Mouse (Mus musculus) urinary bladder, postnatal 10 days (tissue): ENCODE measurements around the gene Bloc1s4.

Experiments
- DNase-seq: peaks from one replicate; pipeline ENCODE4 v3.0.0; 2022; ENCODE audit warnings: low spot score

The Bloc1s4 gene

DNA sequence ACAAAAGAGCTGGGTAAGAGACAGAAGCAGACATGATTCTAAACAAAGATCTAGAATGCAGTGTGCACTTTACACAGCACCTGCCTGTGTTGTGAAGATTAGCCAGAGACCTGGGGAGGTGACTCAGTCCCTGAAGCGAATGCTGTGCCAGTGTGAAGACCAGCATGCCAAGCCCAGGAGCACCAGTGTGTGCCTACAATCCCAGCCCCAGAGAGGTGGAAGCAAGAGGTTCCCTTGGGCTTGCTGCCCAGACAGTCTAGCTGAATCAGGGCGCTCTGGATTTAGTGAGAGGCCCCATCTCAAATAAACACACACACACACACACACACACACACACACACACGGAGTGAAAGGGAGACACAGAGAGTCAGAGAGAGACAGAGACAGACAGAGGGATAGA lies 30.6 kb downstream of the Bloc1s4 start:
- DNase-seq: no peak

DNA sequence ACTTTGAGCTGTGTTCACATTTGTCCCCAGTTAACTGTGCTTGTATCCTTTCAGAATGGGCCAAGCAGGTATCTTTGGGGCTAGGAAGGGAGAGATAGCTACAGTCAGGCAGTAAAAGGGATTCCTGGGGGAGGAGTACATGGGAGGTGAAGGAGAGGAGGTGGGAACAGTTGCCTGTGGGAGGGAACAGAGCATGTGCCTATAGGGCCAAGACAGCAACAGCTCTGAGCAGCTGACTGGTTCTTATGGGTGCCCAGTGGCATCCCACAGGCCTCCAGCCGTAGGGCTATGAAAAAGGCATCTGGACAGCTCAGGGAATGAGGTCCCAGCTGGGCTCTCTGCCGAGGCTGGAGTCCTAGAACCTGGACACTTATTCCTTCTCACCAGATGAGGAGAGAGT lies 31.6 kb downstream of the Bloc1s4 start:
- DNase-seq: no peak

DNA sequence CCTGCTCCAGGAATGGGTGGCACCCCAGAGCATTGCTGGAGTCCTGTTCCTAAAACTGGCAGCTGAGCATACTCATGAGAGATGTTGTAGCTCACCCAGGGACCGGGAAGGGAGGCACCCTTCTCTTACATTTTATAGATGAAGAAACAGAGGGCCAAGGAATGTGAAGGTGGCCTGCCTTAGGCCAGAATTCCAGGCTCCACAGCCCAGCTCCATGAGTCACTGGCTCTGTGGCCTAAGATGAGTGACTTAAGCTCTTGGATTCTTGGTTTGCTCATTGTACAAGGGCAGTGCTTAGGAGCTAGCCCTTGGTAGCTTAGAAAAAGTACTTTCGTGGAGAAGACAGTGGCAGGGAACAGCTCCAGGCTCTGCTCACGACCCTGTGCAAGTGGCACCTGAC lies 33.6 kb downstream of the Bloc1s4 start:
- DNase-seq: no peak

DNA sequence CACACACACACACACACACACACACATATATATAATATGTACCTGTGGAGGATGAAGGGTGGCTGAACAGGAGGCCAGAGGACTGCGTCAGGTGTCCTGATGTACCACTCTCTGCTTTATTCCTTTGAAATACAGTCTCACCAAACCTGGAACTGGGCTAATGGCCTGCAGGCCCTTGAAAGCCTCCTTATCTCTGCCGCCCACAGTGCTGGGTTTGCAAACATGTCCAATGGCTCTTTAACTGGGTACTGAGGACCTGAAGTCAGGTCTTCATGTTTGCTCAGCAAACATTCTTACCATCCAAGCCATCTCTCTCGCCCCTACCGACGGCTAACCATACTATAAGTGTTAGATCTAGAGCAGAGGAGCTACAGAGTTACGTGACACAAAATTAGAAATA lies 34.8 kb downstream of the Bloc1s4 start:
- DNase-seq: no peak

DNA sequence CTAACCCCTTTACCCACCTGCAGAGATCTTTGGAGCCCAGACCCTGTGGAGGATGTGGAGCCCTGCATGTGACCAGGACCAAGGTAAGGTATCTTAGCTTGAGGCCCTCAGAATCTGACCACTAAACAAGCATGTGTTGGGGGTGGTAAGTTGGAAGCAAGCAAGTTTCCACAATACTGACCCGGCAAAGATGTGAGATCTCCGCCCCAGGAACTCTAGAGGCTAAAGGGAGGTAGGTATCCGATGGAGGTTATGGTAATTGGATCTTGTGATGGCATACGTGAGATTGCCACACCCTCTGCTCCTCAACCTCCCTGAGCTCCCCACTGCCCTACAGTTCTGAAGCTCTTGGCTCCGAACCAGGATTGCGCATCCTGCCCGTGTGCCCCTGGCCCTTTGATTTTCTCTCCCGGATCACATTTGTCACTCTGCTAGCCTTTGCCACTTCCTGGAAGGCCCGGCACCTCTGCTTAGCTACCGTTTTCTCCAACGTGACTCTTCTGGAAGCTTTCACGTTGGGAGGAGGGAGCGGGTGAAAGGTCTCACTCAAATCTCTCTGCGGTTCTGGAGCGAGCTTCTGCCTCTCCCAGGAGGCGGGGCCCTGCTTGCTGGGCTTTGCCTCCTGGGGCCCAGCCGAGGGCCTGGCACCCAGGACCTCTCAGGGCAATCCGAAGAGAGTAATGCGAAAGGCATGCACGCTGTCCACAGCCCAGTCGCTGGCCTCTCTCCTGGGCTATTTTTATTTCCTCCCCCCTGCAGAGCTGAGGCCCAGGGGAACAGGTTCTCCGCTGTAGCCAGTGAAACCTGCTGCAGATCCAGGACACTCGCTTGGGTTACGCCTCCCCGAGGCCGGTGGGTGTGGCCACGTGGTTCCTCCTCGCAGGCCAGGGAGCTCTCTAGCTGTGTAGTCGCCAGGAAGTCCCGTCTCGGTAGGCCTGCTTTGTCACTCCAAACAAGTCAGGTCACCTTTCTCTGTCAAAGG lies 35.6 kb downstream of the Bloc1s4 start:
- DNase-seq: peak; percentile 65

DNA sequence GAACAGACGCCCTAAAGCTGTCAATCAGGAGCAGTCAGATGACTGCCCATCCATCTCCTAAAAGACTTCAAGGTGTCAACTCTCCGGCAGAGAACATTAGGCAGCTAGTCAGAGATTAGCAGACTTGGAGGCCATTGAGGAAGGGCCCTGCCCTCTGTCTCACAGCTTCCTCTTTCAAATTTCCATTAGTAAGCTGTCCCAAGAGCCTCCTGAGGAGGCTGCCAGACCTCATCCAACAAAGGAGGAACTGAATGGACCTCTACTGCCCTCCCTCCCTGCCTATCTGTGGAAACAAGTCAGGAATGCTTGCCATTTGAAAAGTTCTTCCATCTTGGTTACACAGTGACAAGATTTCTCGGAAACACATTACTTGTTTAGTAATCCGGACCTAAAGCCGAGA lies 36.6 kb downstream of the Bloc1s4 start:
- no peak for DNase-seq

DNA sequence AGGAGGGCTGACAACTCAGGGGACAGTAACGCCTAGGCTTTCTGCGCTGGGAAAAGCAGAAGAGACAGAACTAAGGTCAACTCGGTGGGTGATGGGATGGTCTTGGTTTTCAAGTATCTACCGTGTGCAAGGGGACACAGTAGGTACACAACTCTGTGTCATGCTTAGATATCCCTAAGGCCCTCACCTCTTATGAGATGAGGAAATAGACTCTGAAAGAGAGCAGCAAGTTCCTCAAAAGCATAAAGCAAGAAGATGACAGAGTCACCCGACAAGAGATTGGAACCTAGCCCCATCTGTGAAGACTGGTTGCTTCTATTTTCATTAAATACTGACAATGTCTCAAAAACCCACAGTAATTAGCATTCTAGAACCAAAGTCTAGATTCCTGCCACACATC lies 42.7 kb downstream of the Bloc1s4 start:
- DNase-seq: no peak

DNA sequence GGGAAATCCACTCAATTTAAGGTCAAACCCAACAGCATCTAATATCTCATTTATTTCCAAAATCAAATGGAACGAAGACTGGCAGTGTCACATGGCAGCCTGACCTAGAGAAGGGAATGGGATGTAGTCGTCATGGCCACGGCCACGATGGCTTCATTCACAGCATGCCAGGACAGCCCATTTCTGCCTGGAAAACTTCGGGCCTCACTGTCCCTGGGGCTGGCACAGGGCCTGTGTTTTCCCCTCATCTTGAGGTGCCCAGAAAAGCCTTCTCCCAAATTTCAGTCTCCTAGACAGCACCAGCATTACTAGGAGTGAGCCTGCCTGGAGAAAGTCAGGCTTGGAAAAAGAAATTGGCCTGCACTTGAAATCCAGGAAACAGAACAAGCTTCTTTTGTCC lies 43.1 kb downstream of the Bloc1s4 start:
- no peak for DNase-seq

DNA sequence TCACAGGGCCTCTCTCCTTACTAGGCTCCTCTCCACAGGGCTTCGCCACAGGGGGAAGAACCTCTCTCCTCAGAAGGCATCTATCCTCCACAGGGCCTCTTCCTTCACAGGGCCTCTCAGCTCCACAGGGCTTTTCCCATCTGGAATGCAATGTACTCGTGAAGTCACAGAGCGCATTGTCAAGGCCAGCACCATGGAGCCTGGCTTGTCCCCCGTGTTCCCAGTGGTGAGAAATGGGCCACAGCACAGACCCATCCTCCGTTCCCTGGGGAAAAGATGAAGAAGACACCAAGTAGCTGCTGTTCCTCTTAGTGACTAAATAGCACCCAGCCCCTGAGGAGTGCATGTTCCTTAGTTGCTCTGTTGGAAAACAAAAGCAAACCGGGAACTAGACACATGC lies 43.8 kb downstream of the Bloc1s4 start:
- no peak for DNase-seq

DNA sequence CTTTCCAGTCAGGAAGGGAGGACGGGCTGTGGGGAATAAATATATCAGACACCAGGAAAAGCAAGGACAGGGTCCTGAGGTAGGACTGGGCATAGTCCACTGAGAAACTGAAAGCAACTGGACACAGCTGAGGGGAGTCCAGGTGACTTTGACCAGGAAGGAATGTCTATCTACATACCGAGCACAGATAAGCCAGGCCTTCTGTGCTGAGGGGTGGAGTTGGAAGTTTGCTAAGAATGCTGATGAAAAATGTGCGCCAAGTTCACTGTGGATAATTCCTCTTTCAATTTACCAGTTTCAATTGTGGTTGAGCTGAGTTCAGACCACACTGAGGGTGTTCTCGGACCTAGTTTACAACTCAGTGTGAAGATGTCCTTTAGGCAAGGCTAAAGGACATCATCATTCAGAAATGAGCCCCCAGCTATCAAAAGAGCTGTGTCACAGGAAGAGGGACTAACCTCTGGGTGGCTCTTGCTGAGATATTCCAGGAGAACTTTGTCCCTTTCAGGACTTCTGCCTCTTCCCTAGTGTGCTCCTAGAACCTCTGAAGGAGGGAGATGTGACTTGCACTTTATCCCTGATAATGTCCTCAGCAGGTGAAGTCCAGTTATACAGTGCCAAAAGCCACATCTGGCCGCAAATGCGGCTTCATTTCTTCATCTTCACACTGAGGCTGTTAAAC lies 47.4 kb downstream of the Bloc1s4 start:
- DNase-seq: no peak

DNA sequence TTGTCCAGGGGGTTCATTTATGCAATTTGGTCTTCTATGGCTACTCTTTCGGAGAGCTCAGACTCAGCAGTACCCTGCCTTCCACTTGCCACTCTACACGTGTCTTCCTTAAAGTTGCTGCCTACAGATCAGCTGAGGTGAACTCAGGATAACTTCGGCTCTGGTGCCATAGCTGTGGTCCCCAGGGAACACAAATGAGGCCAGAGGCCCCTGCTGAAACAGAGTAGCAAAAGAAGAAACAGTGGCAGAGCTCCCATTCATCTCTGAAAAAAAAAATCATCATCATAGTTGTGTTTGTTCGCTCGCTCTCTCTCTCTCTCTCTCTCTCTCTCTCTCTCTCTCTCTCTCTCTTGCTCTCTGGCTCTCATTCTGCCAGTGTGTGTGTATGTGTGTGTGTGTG lies 49.8 kb downstream of the Bloc1s4 start:
- DNase-seq: no peak

DNA sequence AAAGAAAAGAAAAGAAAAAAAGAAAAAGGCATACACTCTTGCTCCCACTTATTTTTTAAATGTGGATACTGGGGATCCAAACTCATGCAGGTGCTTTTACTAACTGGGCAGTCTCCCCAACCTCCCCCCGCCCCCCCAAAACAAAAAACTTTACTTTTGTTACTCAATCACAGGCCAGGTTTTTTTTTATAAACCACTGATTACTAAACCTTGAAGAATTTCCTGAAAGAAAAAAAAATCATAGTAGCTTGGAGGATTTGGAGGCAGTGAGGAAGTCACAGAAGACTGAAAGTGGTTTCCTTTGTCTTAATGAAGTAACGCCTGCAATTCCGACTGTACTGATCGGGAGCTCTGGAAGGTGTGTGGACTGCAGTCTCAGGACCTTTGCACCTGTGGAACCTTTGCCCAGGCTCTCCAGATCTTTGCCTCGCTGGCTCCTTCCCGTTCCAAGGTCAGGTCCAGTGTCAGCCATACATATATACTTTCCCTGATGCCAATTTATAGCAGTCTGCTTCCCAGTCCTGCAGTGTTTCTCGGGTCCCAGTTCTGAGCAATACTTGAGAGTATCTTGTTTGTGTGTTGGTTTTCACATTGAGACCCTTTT lies 50.3 kb downstream of the Bloc1s4 start:
- DNase-seq: no peak
